Mouse (Mus musculus): ENCODE measurements around the gene Cacybp. TPM values are rescaled to one million over a fixed set of nuclear protein-coding genes. Genes with fewer than 3 reads are reported as not detected.
A peak's percentile ranks its signal among the peaks of the same experiment; 100 is the strongest.

Cacybp gene
- total and polyA plus RNA-seq, 2 experiments from 2014 or later, result 38.2 to 124 TPM

DNA sequence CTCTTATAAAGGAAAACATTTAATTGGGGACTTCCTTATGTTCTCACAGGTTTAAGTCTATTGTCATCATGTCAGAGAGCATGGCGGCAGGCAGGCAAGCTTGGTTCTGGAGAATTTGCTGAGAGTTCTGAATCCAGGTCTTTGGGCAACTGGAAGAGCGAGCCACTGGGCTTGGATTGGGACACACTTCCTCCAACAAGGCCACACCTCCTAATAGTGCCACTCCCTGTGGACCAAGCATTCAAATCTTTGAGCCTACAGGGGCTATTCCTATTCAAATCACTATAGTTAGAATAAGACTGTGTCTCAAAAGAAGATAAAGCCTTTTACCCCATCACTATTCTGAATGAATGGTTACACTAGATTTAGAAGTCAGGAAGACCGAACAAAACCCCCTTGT is 5.2 kb upstream of the Cacybp start:
- Histone ChIP-seq H3K9me3 (replicated peaks; ENCODE audit: control insufficient read depth, low read length) (no peaks in the 10 kb centered on the region), H3K4me1 (ENCODE audit: control insufficient read depth, insufficient read depth) (peaks cover 5% of the 10 kb centered on the region; the same call in 1 of the 2 replicates), H3K27me3 (ENCODE audit: control insufficient read depth, insufficient read depth, low read length) (no peaks in the 10 kb centered on the region), H3K4me3 (ENCODE audit: low read depth, low read length) (no peak overlapping the region), H3K36me3 (replicated peaks; ENCODE audit: control insufficient read depth, insufficient read depth, low read length) (no peaks in the 10 kb centered on the region), H3K27ac (ENCODE audit: low read depth) (no peak overlapping the region), H3K9ac (replicated peaks; ENCODE audit: low read depth, low read length) (no peak overlapping the region), H3K4me2 (ENCODE audit: low read depth, low read length) (no peak overlapping the region)
- no peak for ATAC-seq (ENCODE audit: insufficient read depth, low read depth)
- WGBS, result 83% methylated on average over 3 of the region's 3 CpGs
- TF ChIP-seq CTCF (IDR thresholded peaks at IDR 0.05; ENCODE audit: low read depth), result no peak
- no peak for TF ChIP-seq EP300 (IDR thresholded peaks at IDR 0.05; ENCODE audit: low read depth)
- DNase-seq (ENCODE audit: low spot score), result no peak

DNA sequence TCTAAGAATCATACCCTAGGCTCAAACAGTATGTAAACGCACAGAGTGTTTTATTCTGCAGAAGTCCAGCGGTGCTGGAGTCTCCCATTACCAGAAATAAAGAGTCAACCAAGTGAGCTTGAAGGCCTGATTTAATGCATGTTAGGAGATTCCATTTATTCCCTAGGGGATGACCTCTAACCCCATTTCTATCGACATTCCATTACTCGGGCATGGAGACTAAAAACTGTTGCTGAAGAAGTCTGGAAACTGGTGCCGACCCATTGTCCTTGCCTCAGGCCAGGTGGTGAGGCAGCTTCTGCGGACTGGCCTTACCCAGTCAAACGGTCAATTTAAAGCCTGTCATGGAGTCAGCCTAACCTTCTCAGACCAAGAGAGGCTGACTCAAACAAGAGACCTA is 1.5 kb upstream of the Cacybp start:
- 91% methylated on average over 7 of the region's 7 CpGs for WGBS

DNA sequence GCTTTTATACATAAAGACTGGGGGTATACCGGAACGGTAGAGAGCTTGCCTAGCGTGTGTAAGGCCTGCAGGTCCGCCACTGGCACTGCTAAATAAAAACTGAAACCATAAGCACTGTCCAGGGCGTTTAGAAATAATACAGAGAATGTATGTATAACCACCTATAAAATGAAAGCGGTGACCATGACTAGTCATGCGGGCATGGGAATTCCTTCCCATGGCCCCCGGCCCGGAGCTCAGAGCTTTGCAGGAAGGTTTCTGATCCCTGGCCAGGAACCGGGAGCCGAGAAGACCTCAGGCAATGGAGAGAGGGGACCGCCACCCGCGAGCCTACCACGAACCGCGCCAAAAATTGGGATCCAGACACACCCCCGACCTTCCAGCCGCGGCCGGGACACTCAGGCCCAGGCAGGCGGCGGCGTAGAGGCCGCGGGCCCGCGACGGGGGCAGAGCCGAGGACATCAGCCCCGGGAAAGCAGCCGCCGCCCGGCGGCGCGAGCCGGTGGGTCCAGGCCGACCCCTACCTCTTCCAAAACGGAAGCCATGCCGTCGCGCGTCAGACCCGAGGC is 468 bp downstream of the Cacybp start:
- peak overlapping the region; percentile 91 for H3K9ac ChIP-seq (replicated peaks; ENCODE audit: low read depth, low read length)
- peak overlapping the region; percentile 71 for H3K4me3 ChIP-seq (ENCODE audit: low read depth, low read length)
- H3K36me3 ChIP-seq (replicated peaks; ENCODE audit: control insufficient read depth, insufficient read depth, low read length), result peaks cover 12% of the 10 kb centered on the region; the same call in 1 of the 2 replicates
- peaks cover 16% of the 10 kb centered on the region for H3K4me1 ChIP-seq (ENCODE audit: control insufficient read depth, insufficient read depth)
- peak overlapping the region; percentile 83 for H3K4me2 ChIP-seq (ENCODE audit: low read depth, low read length)
- peak; percentile 34 for ATAC-seq (ENCODE audit: insufficient read depth, low read depth)
- TF ChIP-seq EP300 (IDR thresholded peaks at IDR 0.05; ENCODE audit: low read depth) (no peak; the same call in 1 of the 2 replicates), CTCF (IDR thresholded peaks at IDR 0.05; ENCODE audit: low read depth) (no peak)
- H3K27ac ChIP-seq (ENCODE audit: low read depth), result peak overlapping the region; percentile 99
- H3K9me3 ChIP-seq (replicated peaks; ENCODE audit: control insufficient read depth, low read length), result no peaks in the 10 kb centered on the region
- WGBS, result under 1% methylated on average over 45 of the region's 45 CpGs
- H3K27me3 ChIP-seq (ENCODE audit: control insufficient read depth, insufficient read depth, low read length), result no peaks in the 10 kb centered on the region
- peak; percentile 27 for DNase-seq (ENCODE audit: low spot score)

More for the DNA sequence above, 1.5 kb upstream of the Cacybp start:
- no peak overlapping the region for H3K9ac ChIP-seq (replicated peaks; ENCODE audit: low read depth, low read length)
- no peak overlapping the region for H3K4me3 ChIP-seq (ENCODE audit: low read depth, low read length)
- H3K27me3 ChIP-seq (ENCODE audit: control insufficient read depth, insufficient read depth, low read length), result no peaks in the 10 kb centered on the region
- TF ChIP-seq EP300 (IDR thresholded peaks at IDR 0.05; ENCODE audit: low read depth) (no peak), CTCF (IDR thresholded peaks at IDR 0.05; ENCODE audit: low read depth) (no peak)
- ATAC-seq (ENCODE audit: insufficient read depth, low read depth) (no peak), DNase-seq (ENCODE audit: low spot score) (no peak)
- H3K4me1 ChIP-seq (ENCODE audit: control insufficient read depth, insufficient read depth), result peaks cover 16% of the 10 kb centered on the region
- H3K36me3 ChIP-seq (replicated peaks; ENCODE audit: control insufficient read depth, insufficient read depth, low read length), result 0 out of 2 replicates have a peak, but pooled peaks cover under 1% of the 10 kb centered on the region
- H3K9me3 ChIP-seq (replicated peaks; ENCODE audit: control insufficient read depth, low read length), result no peaks in the 10 kb centered on the region
- no peak overlapping the region for H3K4me2 ChIP-seq (ENCODE audit: low read depth, low read length)
- no peak overlapping the region for H3K27ac ChIP-seq (ENCODE audit: low read depth)

DNA sequence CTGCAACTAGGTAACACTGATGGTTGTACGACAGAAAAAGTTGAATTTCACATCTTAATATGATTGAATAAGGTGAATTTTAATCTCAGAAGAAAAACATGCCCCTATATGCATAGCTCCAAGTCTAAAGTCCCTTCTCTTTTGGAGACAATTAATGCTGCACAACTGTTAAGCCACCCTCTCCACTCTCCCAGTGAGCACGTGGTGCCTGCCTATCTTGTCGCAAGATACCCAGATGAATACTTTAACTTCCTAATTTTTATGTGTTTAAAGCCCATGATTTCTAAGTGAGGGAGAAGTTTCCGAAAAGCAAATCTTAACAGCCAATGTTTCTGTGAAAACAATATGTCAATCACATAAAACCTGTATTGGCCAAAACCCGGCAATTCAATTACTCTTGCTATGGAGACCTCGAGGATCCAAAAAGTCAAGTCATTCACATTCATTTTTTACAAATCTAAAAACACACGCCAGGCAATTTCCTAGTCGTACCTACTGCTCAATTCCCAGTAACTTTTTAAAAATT is 1.0 kb downstream of the Cacybp start:
- no peak for ATAC-seq (ENCODE audit: insufficient read depth, low read depth)

DNA sequence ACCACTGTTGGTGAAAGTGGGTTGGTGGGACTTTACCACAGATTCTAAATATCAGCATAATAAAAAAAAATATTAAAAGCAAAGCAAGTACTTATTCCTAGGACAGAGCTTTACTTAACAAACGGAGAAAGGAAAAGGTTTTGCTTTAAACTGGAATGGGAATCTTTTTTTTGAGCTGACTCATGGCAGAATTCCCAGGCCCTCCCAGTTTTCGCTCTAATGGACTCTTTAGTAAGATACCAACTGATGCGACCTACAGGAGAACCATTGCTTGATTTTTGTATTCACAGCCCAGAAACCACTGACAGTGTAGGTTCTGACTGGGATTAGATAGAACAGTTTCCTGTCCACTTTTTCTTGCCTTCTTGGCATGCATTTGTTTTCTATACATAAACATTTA is 2.1 kb downstream of the Cacybp start:
- DNase-seq (ENCODE audit: low spot score) (no peak), ATAC-seq (ENCODE audit: insufficient read depth, low read depth) (no peak)
- 48% methylated on average over 3 of the region's 3 CpGs for WGBS
- no peak overlapping the region for H3K4me3 ChIP-seq (ENCODE audit: low read depth, low read length)
- peaks cover 16% of the 10 kb centered on the region for H3K4me1 ChIP-seq (ENCODE audit: control insufficient read depth, insufficient read depth)
- TF ChIP-seq CTCF (IDR thresholded peaks at IDR 0.05; ENCODE audit: low read depth) (no peak), EP300 (IDR thresholded peaks at IDR 0.05; ENCODE audit: low read depth) (no peak)
- no peak overlapping the region for H3K27ac ChIP-seq (ENCODE audit: low read depth)
- H3K9me3 ChIP-seq (replicated peaks; ENCODE audit: control insufficient read depth, low read length), result no peaks in the 10 kb centered on the region
- no peak overlapping the region for H3K4me2 ChIP-seq (ENCODE audit: low read depth, low read length)
- H3K27me3 ChIP-seq (ENCODE audit: control insufficient read depth, insufficient read depth, low read length), result no peaks in the 10 kb centered on the region
- H3K9ac ChIP-seq (replicated peaks; ENCODE audit: low read depth, low read length), result 0 out of 2 replicates have a peak overlapping the region, but pooled peaks have one; percentile 11
- peaks cover 28% of the 10 kb centered on the region for H3K36me3 ChIP-seq (replicated peaks; ENCODE audit: control insufficient read depth, insufficient read depth, low read length)

More for the DNA sequence above, 1.0 kb downstream of the Cacybp start:
- 1% methylated on average over 8 of the region's 8 CpGs for WGBS
- Histone ChIP-seq H3K9me3 (replicated peaks; ENCODE audit: control insufficient read depth, low read length) (no peaks in the 10 kb centered on the region), H3K9ac (replicated peaks; ENCODE audit: low read depth, low read length) (peak overlapping the region; percentile 91), H3K27ac (ENCODE audit: low read depth) (peak overlapping the region; percentile 99), H3K4me2 (ENCODE audit: low read depth, low read length) (peak overlapping the region; percentile 83), H3K27me3 (ENCODE audit: control insufficient read depth, insufficient read depth, low read length) (no peaks in the 10 kb centered on the region), H3K36me3 (replicated peaks; ENCODE audit: control insufficient read depth, insufficient read depth, low read length) (peaks cover 17% of the 10 kb centered on the region), H3K4me3 (ENCODE audit: low read depth, low read length) (peak overlapping the region; percentile 71), H3K4me1 (ENCODE audit: control insufficient read depth, insufficient read depth) (peaks cover 16% of the 10 kb centered on the region)
- no peak for TF ChIP-seq CTCF (IDR thresholded peaks at IDR 0.05; ENCODE audit: low read depth)
- no peak for TF ChIP-seq EP300 (IDR thresholded peaks at IDR 0.05; ENCODE audit: low read depth)
- DNase-seq (ENCODE audit: low spot score), result no peak

Measured in heart, postnatal 0 days (tissue).